Mouse (Mus musculus): ENCODE results near the gene Haus2. TPM values are rescaled to one million over a fixed set of nuclear protein-coding genes. Genes with fewer than 3 reads are reported as not detected.
A peak's percentile ranks its signal among the peaks of the same experiment; 100 is the strongest.

The Haus2 gene
- total RNA-seq, 1 experiment from 2014 or later, result 13.5 TPM

- DNase-seq, result no peak
Observed at GRCm38 (mm10) chr2:120663491-120664154, 54.4 kb downstream of the Haus2 start.

GRCm38 (mm10) chr2:120667446-120667845 is 58.3 kb downstream of the Haus2 start:
- DNase-seq, result peak; percentile 30

GRCm38 (mm10) chr2:120670253-120670652 is 61.1 kb downstream of the Haus2 start:
- DNase-seq, result no peak

Other genes with a start within 250 kb of the Haus2 start
- gene Ganc, start 205.5 kb upstream of the Haus2 start, total RNA-seq (2021), result 33.5 and 40.0 TPM in 2 replicates
- gene Tmem87a, start 205.3 kb upstream of the Haus2 start, total RNA-seq (2021), result 36.2 and 38.3 TPM in 2 replicates
- gene Capn3, start 153.4 kb upstream of the Haus2 start, total RNA-seq (2021), result 0.38 and 0.52 TPM in 2 replicates
- 93.3 and 107 TPM in 2 replicates for gene Zfp106, start 45.5 kb upstream of the Haus2 start, total RNA-seq (2021)
- gene Snap23, start 41.7 kb upstream of the Haus2 start, total RNA-seq (2021), result 55.9 and 56.0 TPM in 2 replicates
- gene Lrrc57, start 137 bp downstream of the Haus2 start, total RNA-seq (2021), result 13.5 and 15.4 TPM in 2 replicates
- 14.0 and 14.4 TPM in 2 replicates for gene Stard9, start 19.7 kb downstream of the Haus2 start, total RNA-seq (2021)
- gene Cdan1, start 240.7 kb downstream of the Haus2 start, total RNA-seq (2021), result 15.8 and 18.1 TPM in 2 replicates
- 11.3 and 11.7 TPM in 2 replicates for gene Ttbk2, start 241.2 kb downstream of the Haus2 start, total RNA-seq (2021)